Mouse (Mus musculus) heart, postnatal 36 days (tissue): Measurements from ENCODE around the gene Hp1bp3. TPM values are rescaled to one million over a fixed set of nuclear protein-coding genes. Genes with fewer than 3 reads are reported as not detected.

Source experiments
- DNase-seq, 2 experiments: peaks; one replicate each; pipeline ENCODE4 v3.0.0; 2021 to 2022
- intact Hi-C: fragments of 180-260 bp; cut with DNase I; formaldehyde crosslinking; loops from one replicate; pipeline ENCODE4 v1.15.1; 2025
- total RNA-seq, 2 experiments: library from RNA; stranded (reverse); gene quantifications; 2 replicates each; pipeline ENCODE4 v1.2.3; 2021

Hp1bp3 gene
- total RNA-seq, 2 experiments from 2014 or later = 77.5 to 87.7 TPM

GRCm38 (mm10) chr4:138220761-138221160, 4.7 kb downstream of the Hp1bp3 start:
- no peak for DNase-seq
- intact Hi-C loops = no loop called here

- intact Hi-C loops = no loop called here
- DNase-seq = no peak
These were observed 5.3 kb downstream of the Hp1bp3 start for GRCm38 (mm10) chr4:138221406-138221805.

- DNase-seq = no peak
- intact Hi-C loops = no loop called here
These were observed 6.3 kb downstream of the Hp1bp3 start for GRCm38 (mm10) chr4:138222396-138222795.

- no peak for DNase-seq
- intact Hi-C loops = no loop called here
These were observed 7.5 kb downstream of the Hp1bp3 start for GRCm38 (mm10) chr4:138223623-138224022.

- no peak for DNase-seq
- intact Hi-C loops = no loop called here
These were observed 30.9 kb downstream of the Hp1bp3 start for GRCm38 (mm10) chr4:138246756-138247665.

- DNase-seq = peak; percentile 46 to 50
- intact Hi-C loops = no loop called here
These were observed 34.2 kb downstream of the Hp1bp3 start, which contains the start of the genes Sh2d5 and Kif17 for GRCm38 (mm10) chr4:138250088-138250960. TSS of gene Sh2d5 (plus strand) at chr4:138250403. TSS of gene Kif17 (plus strand) at chr4:138250435.

GRCm38 (mm10) chr4:138251819-138252218, 35.7 kb downstream of the Hp1bp3 start:
- no peak for DNase-seq
- intact Hi-C loops = no loop called here

GRCm38 (mm10) chr4:138252231-138252630, 36.1 kb downstream of the Hp1bp3 start:
- intact Hi-C loops = no loop called here
- DNase-seq = no peak

- intact Hi-C loops = no loop called here
- no peak for DNase-seq
These were observed 41.1 kb downstream of the Hp1bp3 start for GRCm38 (mm10) chr4:138257116-138257687.

- intact Hi-C loops = no loop called here
- DNase-seq = no peak
These were observed 42.6 kb downstream of the Hp1bp3 start for GRCm38 (mm10) chr4:138258663-138259062.

GRCm38 (mm10) chr4:138259482-138259881, 43.4 kb downstream of the Hp1bp3 start:
- DNase-seq = no peak
- intact Hi-C loops = no loop called here

- intact Hi-C loops = no loop called here
- DNase-seq = peak; percentile 86 to 89
These were observed 46.0 kb downstream of the Hp1bp3 start for GRCm38 (mm10) chr4:138261843-138262681.

- DNase-seq = no peak
- intact Hi-C loops = no loop called here
These were observed 51.8 kb downstream of the Hp1bp3 start for GRCm38 (mm10) chr4:138267869-138268268.

- intact Hi-C loops = no loop called here
- DNase-seq = peak in 1 of 2 experiments; percentile 6
These were observed 56.2 kb downstream of the Hp1bp3 start for GRCm38 (mm10) chr4:138272011-138272997.

GRCm38 (mm10) chr4:138278346-138278745, 62.2 kb downstream of the Hp1bp3 start:
- intact Hi-C loops = no loop called here
- no peak for DNase-seq

GRCm38 (mm10) chr4:138282834-138283233, 66.7 kb downstream of the Hp1bp3 start:
- peak; percentile 22 to 26 for DNase-seq
- intact Hi-C loops = no loop called here

GRCm38 (mm10) chr4:138286411-138286810, 70.3 kb downstream of the Hp1bp3 start:
- intact Hi-C loops = no loop called here

GRCm38 (mm10) chr4:138288691-138289090, 72.6 kb downstream of the Hp1bp3 start:
- intact Hi-C loops = no loop called here
- DNase-seq = no peak

More at GRCm38 (mm10) chr4:138286411-138286810, 70.3 kb downstream of the Hp1bp3 start:
- DNase-seq = no peak

- intact Hi-C loops = no loop called here
- DNase-seq = no peak
These were observed 75.9 kb downstream of the Hp1bp3 start for GRCm38 (mm10) chr4:138292028-138292427.
